Mouse (Mus musculus) G1E (cell line): ENCODE results near the gene Grhpr. TPM values are rescaled to one million over a fixed set of nuclear protein-coding genes. Genes with fewer than 3 reads are reported as not detected.

Experiments used
- ATAC-seq: 2 replicates; pipeline ENCODE4 v1.8.0; 2016; ENCODE audit warnings: mild to moderate bottlenecking; ENCODE audit not compliant: insufficient number of reproducible peaks, poor library complexity, low FRiP score, severe bottlenecking; ENCODE audit errors: extremely low read depth
- DNase-seq: peaks from one replicate; pipeline ENCODE4 v3.0.0; 2012; ENCODE audit warnings: low spot score
- H3K27me3 ChIP-seq: 2 replicates; pipeline ENCODE4 v1.6.1; 2012; ENCODE audit warnings: mild to moderate bottlenecking, low read length, inconsistent platforms; ENCODE audit not compliant: insufficient read depth
- H3K36me3 ChIP-seq: replicated peaks from 2 replicates; pipeline ENCODE3; 2012; ENCODE audit warnings: mild to moderate bottlenecking, inconsistent platforms
- H3K4me1 ChIP-seq: 2 replicates; pipeline ENCODE4 v1.6.1; 2012; ENCODE audit warnings: low read depth, low read length, inconsistent platforms, mixed read lengths; ENCODE audit not compliant: insufficient read depth
- H3K4me3 ChIP-seq: 2 replicates; pipeline ENCODE4 v1.5.1; 2012; ENCODE audit warnings: low read depth, mild to moderate bottlenecking, inconsistent platforms, low read length, moderate library complexity, mixed read lengths
- H3K9me3 ChIP-seq: replicated peaks from 2 replicates; pipeline ENCODE4 v1.6.1; 2012; ENCODE audit warnings: inconsistent platforms
- CTCF ChIP-seq: IDR thresholded peaks from 2 replicates; pipeline ENCODE4 v1.5.1; 2012; ENCODE audit warnings: low read depth, low read length, inconsistent platforms, mixed read lengths
- GATA1 ChIP-seq: IDR thresholded peaks from 2 replicates; pipeline ENCODE4 v1.6.1; 2012; ENCODE audit warnings: borderline replicate concordance, low read length, inconsistent platforms, mixed read lengths
- GATA2 ChIP-seq: IDR thresholded peaks from 2 replicates; pipeline ENCODE4 v1.6.1; 2012; ENCODE audit warnings: low read depth, low read length, inconsistent platforms, borderline replicate concordance
- POLR2AphosphoS5 ChIP-seq: IDR thresholded peaks from 2 replicates; pipeline ENCODE4 v1.6.1; 2012; ENCODE audit warnings: low read depth, low read length, inconsistent platforms; ENCODE audit not compliant: insufficient replicate concordance
- TAL1 ChIP-seq: conservative IDR thresholded peaks from 2 replicates; pipeline ENCODE4 v1.6.1; 2012; ENCODE audit warnings: low read depth, low read length, inconsistent platforms, mixed read lengths
- polyA plus RNA-seq: library from polyadenylated mRNA; stranded (reverse); fragments of >175 nt; gene quantifications from 2 replicates; pipeline ENCODE4 v1.2.3, GENCODE M21; 2012
- total RNA-seq, 2 experiments: library from RNA; stranded (forward) in 1 of 2; stranded (reverse) in 1 of 2; fragments of 200-1000 nt in 1 of 2; fragments of >200 nt in 1 of 2; fragmentation: Nextera tagmentation in 1 of 2; gene quantifications; 2 replicates each; pipeline ENCODE4 v1.2.3; 2014 to 2017

Gene Grhpr
- total RNA-seq (2014; fragmentation: Nextera tagmentation) (25.2 and 32.4 TPM in 2 replicates), total RNA-seq (2017) (30.5 and 33.2 TPM in 2 replicates), polyA plus RNA-seq (74.2 and 119 TPM in 2 replicates)

- peaks cover 52% of the 10 kb centered on the region for H3K4me1 ChIP-seq
These were observed at the start of gene Grhpr for GRCm38 (mm10) chr4:44981280-44981973. Grhpr (plus strand) TSS chr4:44981395.

GRCm38 (mm10) chr4:44931732-44932131 is 49.5 kb upstream of the Grhpr start:
- peaks cover 64% of the 10 kb centered on the region for H3K36me3 ChIP-seq
- no peak for ATAC-seq

More at GRCm38 (mm10) chr4:44981280-44981973, at the start of gene Grhpr:
- TF ChIP-seq CTCF, result no peak
- TF ChIP-seq POLR2AphosphoS5, result no peak
- no peak for TF ChIP-seq GATA1
- TF ChIP-seq GATA2, result no peak
- no peak for TF ChIP-seq TAL1
- DNase-seq (peak; percentile 89), ATAC-seq (peak; percentile 84)
- Histone ChIP-seq H3K36me3 (peaks cover 41% of the 10 kb centered on the region), H3K27me3 (no peaks in the 10 kb centered on the region), H3K4me3 (peak within 1 kb of the TSS; percentile 90), H3K9me3 (peaks cover 3% of the 10 kb centered on the region; the same call in 1 of the 2 replicates)

GRCm38 (mm10) chr4:44938359-44939340 is 42.5 kb upstream of the Grhpr start:
- Histone ChIP-seq H3K27me3 (peaks cover 29% of the 10 kb centered on the region), H3K4me3 (no peak overlapping the region), H3K4me1 (peaks cover 62% of the 10 kb centered on the region), H3K36me3 (peaks cover 8% of the 10 kb centered on the region), H3K9me3 (no peaks in the 10 kb centered on the region)
- ATAC-seq (no peak), DNase-seq (no peak)
- no peak for TF ChIP-seq GATA2
- no peak for TF ChIP-seq POLR2AphosphoS5
- no peak for TF ChIP-seq TAL1
- TF ChIP-seq GATA1, result no peak
- TF ChIP-seq CTCF, result no peak

More at GRCm38 (mm10) chr4:44931732-44932131, 49.5 kb upstream of the Grhpr start:
- Histone ChIP-seq H3K27me3 (no peaks in the 10 kb centered on the region), H3K9me3 (no peaks in the 10 kb centered on the region), H3K4me3 (no peak overlapping the region), H3K4me1 (peaks cover 19% of the 10 kb centered on the region)
- no peak for DNase-seq
- no peak for TF ChIP-seq POLR2AphosphoS5
- no peak for TF ChIP-seq TAL1
- no peak for TF ChIP-seq GATA2
- TF ChIP-seq GATA1, result no peak
- no peak for TF ChIP-seq CTCF

- Histone ChIP-seq H3K9me3 (no peaks in the 10 kb centered on the region), H3K4me1 (peaks cover 70% of the 10 kb centered on the region), H3K27me3 (peaks cover 29% of the 10 kb centered on the region), H3K36me3 (no peaks in the 10 kb centered on the region), H3K4me3 (no peak overlapping the region)
- DNase-seq (no peak), ATAC-seq (no peak)
- TF ChIP-seq GATA1 (no peak), TAL1 (no peak)
These were observed 41.5 kb upstream of the Grhpr start for GRCm38 (mm10) chr4:44939576-44940249.

- no peaks in the 10 kb centered on the region for H3K36me3 ChIP-seq
- peaks cover 74% of the 10 kb centered on the region for H3K4me1 ChIP-seq
- ATAC-seq (no peak), DNase-seq (no peak)
- TF ChIP-seq CTCF (no peak), POLR2AphosphoS5 (no peak), TAL1 (no peak), GATA1 (no peak), GATA2 (no peak)
- no peak overlapping the region for H3K4me3 ChIP-seq
- H3K27me3 ChIP-seq, result peaks cover 29% of the 10 kb centered on the region
- H3K9me3 ChIP-seq, result no peaks in the 10 kb centered on the region
These were observed 40.9 kb upstream of the Grhpr start for GRCm38 (mm10) chr4:44940286-44940685.
